Mouse (Mus musculus) heart, adult 2 months (tissue): ENCODE results near the gene Crat.

Experiments
- CTCF ChIP-seq: fragments of 200-600 bp; IDR thresholded peaks from 2 replicates; pipeline ENCODE4 v1.8.1; 2022; ENCODE audit warnings: antibody characterized with exemption, mild to moderate bottlenecking, moderate library complexity
- POLR2A ChIP-seq: fragments of 200-500 bp; IDR thresholded peaks from 2 replicates; pipeline ENCODE4 v1.6.1; 2011; ENCODE audit warnings: mild to moderate bottlenecking, low read depth, low read length, control low read depth; ENCODE audit not compliant: insufficient read depth

DNA sequence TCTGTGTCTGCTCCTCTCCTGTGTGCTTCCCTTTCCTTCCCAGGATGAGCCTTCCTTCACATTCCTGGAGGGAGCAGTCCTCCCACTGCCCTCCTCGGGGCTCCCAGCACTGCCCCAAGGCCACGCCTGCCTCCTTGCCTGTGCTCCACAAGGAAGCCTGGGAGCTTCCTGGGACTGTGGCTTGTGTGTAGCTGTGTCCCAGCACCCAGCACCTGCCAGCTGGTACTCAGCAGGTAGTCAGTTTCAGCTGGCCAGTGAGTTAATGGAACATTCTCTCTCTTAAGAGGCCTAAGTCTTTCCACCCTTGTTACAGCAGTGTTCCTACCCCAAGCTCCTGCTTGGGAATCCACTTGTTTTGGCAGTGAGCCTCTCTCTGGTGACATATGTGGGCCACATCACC, 12.8 kb downstream of the Crat start:
- no peak for TF ChIP-seq POLR2A
- TF ChIP-seq CTCF: no peak
